Mouse (Mus musculus): Measurements from ENCODE around the gene Mcm2.

Mcm2 gene

GRCm38 (mm10) chr6:88854509-88854908 lies 44.1 kb downstream of the Mcm2 start:
- in situ Hi-C loops (cut with MboI, MseI), result no loop called here

DNA sequence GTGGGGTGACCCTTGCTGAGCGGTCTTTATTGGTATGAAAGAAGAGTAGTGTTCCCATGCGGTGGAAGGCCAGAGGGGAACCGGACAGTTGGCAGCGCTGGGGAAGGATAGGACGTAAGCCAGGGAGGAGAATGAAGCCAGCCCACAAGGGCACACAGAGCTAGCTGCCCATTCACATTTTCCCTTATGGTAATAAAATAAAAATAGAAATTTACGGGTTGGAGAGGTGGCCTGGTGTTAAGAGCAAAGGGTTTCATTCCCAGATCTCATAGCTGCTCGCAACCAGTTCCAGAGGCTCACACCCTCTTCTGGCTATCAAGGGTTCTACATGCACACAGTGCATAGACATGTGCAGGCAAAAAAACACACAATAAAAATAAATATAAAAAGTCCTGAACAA lies 48.5 kb downstream of the Mcm2 start:
- in situ Hi-C loops (cut with MboI, MseI), result no loop called here

GRCm38 (mm10) chr6:88849270-88849669 lies 49.3 kb downstream of the Mcm2 start:
- in situ Hi-C loops (cut with MboI, MseI), result loop anchor here (5.0 kb wide), 1 partner anchor 297 kb away; no protein-coding TSS in a partner anchor

GRCm38 (mm10) chr6:88847571-88847970 lies 51.0 kb downstream of the Mcm2 start:
- in situ Hi-C loops (cut with MboI, MseI), result loop anchor here (5.0 kb wide), 1 partner anchor 295 kb away; no protein-coding TSS in a partner anchor

- in situ Hi-C loops (cut with MboI, MseI), result loop anchor here (5.0 kb wide), 1 partner anchor 293 kb away; no protein-coding TSS in a partner anchor
These were observed 53.5 kb downstream of the Mcm2 start for GRCm38 (mm10) chr6:88844901-88845565.

- in situ Hi-C loops (cut with MboI, MseI), result no loop called here
These were observed 54.5 kb downstream of the Mcm2 start for GRCm38 (mm10) chr6:88843781-88844725.

- in situ Hi-C loops (cut with MboI, MseI), result no loop called here
These were observed 55.3 kb downstream of the Mcm2 start for GRCm38 (mm10) chr6:88843241-88843640.

- in situ Hi-C loops (cut with MboI, MseI), result no loop called here
These were observed 55.8 kb downstream of the Mcm2 start for GRCm38 (mm10) chr6:88842731-88843151.

DNA sequence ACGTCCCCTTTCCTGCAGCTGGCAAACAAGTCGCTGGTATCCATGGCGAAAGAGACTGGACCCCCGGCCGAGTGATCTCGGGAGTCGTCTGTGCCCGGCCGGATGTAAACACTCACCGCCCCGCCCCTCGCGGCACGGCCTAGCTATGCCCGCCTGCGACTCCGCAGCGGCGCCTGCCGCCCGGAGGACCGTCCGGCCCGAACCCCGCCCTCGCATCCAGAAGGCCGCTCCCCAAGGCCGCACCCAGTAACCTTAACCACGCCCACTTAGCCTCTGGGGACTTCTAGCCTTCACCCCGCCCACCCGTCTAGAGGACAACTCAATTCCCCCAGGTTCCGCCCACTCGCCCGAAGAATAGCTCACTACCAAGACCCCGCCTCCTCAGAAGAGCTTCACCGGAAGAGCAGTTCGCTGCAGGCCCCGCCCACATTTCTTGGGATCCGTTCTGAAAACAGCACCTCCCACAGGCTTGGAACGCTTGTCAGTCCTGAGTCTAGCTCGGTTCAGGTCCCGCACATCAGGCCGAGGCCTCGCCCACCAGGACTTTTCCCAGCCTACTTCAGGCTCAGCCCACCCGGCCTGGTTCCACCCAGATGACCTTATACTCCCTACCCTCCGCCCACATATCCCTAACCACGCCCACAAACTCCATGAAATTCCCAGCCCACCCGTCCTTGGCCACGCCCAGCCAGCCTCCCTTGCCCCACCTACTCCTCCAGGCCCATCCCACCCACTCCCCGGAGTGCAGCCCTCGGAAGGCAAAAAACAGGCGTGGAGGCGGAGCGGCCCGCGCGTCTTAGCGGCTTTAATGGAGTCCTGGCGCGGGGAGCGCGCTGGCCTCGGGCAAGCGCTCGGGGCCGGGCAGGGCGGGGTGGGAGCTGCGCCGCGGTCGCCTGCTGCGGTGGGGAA lies 56.5 kb downstream of the Mcm2 start, which contains the start of gene Abtb1:
TSS of gene Abtb1 (minus strand) at position 204 of the 909 bp plus-strand sequence.
- in situ Hi-C loops (cut with MboI, MseI), result no loop called here

DNA sequence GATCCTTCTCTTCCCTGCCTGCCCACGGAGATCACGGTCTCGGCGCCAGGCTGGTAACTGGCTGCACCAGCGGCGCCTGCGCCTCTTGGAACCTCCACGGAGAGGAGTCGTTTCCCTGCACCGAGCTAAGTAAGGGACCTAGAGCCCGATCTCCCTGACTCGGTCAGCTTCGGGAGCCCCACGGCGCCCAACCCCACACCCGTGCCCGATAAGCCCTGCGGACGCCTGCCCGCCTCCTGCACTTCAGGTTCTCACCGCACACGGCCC lies 57.1 kb downstream of the Mcm2 start:
- in situ Hi-C loops (cut with MboI, MseI), result no loop called here

GRCm38 (mm10) chr6:88840791-88841513 lies 57.6 kb downstream of the Mcm2 start:
- in situ Hi-C loops (cut with MboI, MseI), result no loop called here

DNA sequence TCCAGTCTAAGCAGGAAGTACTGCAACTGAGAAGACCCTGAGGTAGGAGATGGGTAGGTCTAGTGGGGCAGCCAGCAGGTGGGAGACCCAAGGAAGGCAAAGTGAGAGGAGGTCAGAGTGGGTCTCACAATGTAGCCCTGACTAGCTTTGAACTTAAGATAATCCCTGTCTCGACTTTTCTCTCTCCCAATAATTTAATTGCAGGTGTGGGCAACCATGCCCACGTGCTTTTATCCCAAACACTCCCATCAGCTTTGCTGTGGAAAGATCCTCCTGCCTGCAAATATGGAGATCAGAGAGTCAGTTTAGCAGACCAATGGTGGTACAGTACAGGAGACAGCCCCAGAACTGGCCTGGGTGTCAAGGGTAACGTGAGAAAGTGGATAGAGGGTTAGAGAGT lies 58.4 kb downstream of the Mcm2 start:
- in situ Hi-C loops (cut with MboI, MseI), result no loop called here

DNA sequence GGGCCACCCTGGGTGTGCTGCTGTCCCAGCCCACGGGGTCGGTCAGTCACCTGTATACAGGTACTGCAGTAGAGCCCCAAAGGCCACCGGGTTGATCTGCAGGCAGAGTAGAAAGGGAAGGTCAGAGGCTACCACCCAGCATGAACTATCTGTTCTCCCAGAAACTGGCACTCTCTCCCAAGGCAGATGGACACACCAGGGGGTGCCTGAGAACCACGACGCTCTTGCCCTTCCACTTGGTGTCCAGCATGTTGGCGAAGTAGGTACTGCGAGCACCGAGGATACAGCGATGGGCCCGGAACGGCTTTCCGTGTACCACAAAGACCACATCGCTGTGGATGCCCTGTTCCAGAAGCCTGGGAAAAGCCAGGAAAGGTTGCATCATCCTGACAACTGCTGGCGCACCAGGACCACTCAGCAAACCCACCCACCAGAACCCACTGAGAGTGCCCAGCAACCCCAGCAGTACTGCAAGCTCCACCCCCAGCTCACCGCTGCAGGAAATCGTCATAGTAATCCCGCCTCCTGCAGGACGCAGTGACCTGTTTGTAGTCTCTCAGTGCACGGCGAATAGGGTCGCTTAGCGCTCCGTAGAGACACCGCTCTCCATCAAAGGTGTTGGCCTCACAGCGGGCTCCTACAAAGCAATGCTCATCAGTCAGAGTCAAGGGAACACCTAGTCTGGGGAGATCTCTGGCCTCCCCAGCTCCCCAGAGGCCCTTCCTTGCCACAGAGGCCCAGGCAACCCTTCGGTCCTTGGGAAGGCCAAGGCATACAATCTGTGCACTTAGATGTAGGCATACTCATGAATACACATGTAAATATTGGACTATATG lies 59.2 kb downstream of the Mcm2 start:
- in situ Hi-C loops (cut with MboI, MseI), result no loop called here

- in situ Hi-C loops (cut with MboI, MseI), result no loop called here
These were observed 60.0 kb downstream of the Mcm2 start for GRCm38 (mm10) chr6:88838613-88839012.

DNA sequence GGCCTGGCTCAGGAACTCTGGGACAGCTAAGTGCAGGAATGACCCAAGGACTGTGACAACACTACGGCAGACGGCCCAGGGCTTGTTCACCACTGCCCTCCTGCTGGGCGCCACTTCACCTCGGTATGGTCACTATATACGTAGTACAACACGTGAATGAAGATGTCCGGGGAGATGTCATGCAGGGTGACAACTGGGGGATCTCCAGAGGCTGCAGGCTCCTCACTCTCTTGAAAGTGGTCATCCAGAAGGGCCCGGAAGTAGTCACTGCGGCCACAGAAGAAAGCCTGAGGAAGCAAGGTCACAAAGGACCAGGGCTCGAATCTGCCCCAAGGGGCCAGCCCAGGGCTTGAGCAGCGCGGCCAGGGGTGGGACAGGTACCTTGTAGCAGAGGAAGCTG lies 60.6 kb downstream of the Mcm2 start:
- in situ Hi-C loops (cut with MboI, MseI), result no loop called here

DNA sequence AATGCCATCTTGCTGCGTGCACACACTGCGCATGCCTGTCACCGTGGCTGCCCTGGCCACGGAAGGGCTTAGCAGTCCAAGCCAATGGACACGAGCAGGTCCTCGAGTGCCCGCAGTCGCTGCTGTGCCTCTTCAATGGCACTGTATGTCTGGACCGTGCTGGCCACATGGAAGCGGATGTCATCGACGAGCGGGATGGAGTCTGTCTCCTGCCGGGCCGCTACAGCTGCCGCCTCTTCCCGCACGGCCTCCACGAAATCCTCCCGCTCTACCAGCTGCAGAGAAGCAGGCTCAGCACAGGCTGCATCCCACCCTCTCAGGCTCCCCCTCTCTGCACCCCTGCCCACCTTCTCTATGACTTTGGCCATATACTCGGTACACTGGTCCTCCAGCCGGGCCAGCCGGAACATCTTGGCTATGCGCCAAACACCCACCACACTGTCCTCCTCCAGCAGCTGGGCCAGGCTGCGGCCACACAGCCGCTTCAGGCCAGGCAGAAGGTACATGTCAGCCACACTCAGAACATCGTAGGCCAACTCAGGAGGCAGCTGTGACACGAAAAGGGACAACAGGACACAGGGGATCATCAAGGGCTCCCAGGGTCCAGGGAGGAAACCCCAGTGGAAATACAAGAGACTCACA lies 62.3 kb downstream of the Mcm2 start:
- in situ Hi-C loops (cut with MboI, MseI), result no loop called here

- in situ Hi-C loops (cut with MboI, MseI), result no loop called here
These were observed 63.5 kb downstream of the Mcm2 start for GRCm38 (mm10) chr6:88835047-88835446.

Measured in T-helper 1 cell (primary cell).